Mouse (Mus musculus): ENCODE data around the gene Igf1r. TPM values are rescaled to one million over a fixed set of nuclear protein-coding genes. Genes with fewer than 3 reads are reported as not detected.

The Igf1r gene
- polyA plus RNA-seq, 1 experiment from 2014 or later, result 18.1 TPM

GRCm38 (mm10) chr7:68258326-68259150, 305.9 kb downstream of the Igf1r start:
- 86% methylated on average over 17 of the region's 17 CpGs for WGBS
- no peak overlapping the region for H3K27ac ChIP-seq
- no peaks in the 10 kb centered on the region for H3K36me3 ChIP-seq (ENCODE audit: insufficient read depth, low read length)
- ATAC-seq (replicated peaks; ENCODE audit: low FRiP score, low read depth) (no peak), DNase-seq (ENCODE audit: low spot score) (no peak)
- H3K27me3 ChIP-seq (ENCODE audit: insufficient read depth, low read length), result no peaks in the 10 kb centered on the region
- no peak overlapping the region for H3K4me2 ChIP-seq (ENCODE audit: low read length)
- no peak overlapping the region for H3K4me3 ChIP-seq (replicated peaks; ENCODE audit: low read depth, low read length)
- H3K9ac ChIP-seq (ENCODE audit: low read depth, low read length), result no peak overlapping the region
- TF ChIP-seq CTCF (IDR thresholded peaks at IDR 0.05; ENCODE audit: low read depth), result no peak
- peaks cover 9% of the 10 kb centered on the region for H3K4me1 ChIP-seq (replicated peaks; ENCODE audit: insufficient read depth, low read length)
- H3K9me3 ChIP-seq (replicated peaks; ENCODE audit: low read length), result no peaks in the 10 kb centered on the region

- TF ChIP-seq CTCF (IDR thresholded peaks at IDR 0.05; ENCODE audit: low read depth), result no peak
- H3K4me2 ChIP-seq (ENCODE audit: low read length), result no peak overlapping the region
Measured at GRCm38 (mm10) chr7:68259523-68260081, 307.0 kb downstream of the Igf1r start.

DNA sequence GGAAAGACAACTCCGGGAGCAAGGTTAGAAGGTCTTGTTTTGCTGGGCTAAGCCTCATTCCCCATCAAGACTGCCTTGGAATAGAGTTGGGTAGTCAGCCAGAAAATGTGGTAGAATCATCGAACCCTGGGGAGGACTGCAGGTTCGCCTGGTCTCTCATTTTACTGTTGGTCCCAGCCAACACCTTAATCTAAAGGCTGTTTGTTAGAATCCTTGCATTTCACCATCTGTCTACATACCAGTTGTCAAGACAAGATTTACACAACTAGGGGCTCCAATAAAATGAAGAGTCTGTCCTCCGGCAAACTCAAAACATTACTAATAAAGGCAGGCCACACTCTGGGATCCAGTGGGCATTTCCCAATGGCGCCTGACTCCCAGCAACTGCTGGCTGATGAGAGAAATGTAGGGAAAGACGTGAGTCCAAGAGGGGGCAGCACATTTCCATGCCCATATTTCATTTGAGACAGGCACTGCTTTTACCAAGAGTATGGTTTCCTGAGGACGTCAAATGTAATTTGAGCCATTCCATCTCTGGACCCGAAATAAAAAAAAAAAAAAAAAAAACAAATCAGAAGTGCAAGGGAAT, 310.1 kb downstream of the Igf1r start:
- peak; percentile 45 for TF ChIP-seq CTCF (IDR thresholded peaks at IDR 0.05; ENCODE audit: low read depth)
- Histone ChIP-seq H3K27me3 (ENCODE audit: insufficient read depth, low read length) (no peaks in the 10 kb centered on the region), H3K4me1 (replicated peaks; ENCODE audit: insufficient read depth, low read length) (peaks cover 18% of the 10 kb centered on the region), H3K4me3 (replicated peaks; ENCODE audit: low read depth, low read length) (no peak overlapping the region), H3K27ac (no peak overlapping the region), H3K36me3 (ENCODE audit: insufficient read depth, low read length) (no peaks in the 10 kb centered on the region), H3K9ac (ENCODE audit: low read depth, low read length) (no peak overlapping the region), H3K9me3 (replicated peaks; ENCODE audit: low read length) (no peaks in the 10 kb centered on the region), H3K4me2 (ENCODE audit: low read length) (no peak overlapping the region)
- 22% methylated on average over 8 of the region's 8 CpGs for WGBS
- ATAC-seq (replicated peaks; ENCODE audit: low FRiP score, low read depth), result no peak
- DNase-seq (ENCODE audit: low spot score), result peak; percentile 45

More at GRCm38 (mm10) chr7:68259523-68260081, 307.0 kb downstream of the Igf1r start:
- no peak for DNase-seq (ENCODE audit: low spot score)
- 65% methylated on average over 6 of the region's 6 CpGs for WGBS
- no peak overlapping the region for H3K27ac ChIP-seq
- no peak for ATAC-seq (replicated peaks; ENCODE audit: low FRiP score, low read depth)
- H3K4me3 ChIP-seq (replicated peaks; ENCODE audit: low read depth, low read length), result no peak overlapping the region
- H3K27me3 ChIP-seq (ENCODE audit: insufficient read depth, low read length), result no peaks in the 10 kb centered on the region
- H3K9ac ChIP-seq (ENCODE audit: low read depth, low read length), result no peak overlapping the region
- H3K4me1 ChIP-seq (replicated peaks; ENCODE audit: insufficient read depth, low read length), result peaks cover 18% of the 10 kb centered on the region
- H3K9me3 ChIP-seq (replicated peaks; ENCODE audit: low read length), result no peaks in the 10 kb centered on the region
- no peaks in the 10 kb centered on the region for H3K36me3 ChIP-seq (ENCODE audit: insufficient read depth, low read length)

DNA sequence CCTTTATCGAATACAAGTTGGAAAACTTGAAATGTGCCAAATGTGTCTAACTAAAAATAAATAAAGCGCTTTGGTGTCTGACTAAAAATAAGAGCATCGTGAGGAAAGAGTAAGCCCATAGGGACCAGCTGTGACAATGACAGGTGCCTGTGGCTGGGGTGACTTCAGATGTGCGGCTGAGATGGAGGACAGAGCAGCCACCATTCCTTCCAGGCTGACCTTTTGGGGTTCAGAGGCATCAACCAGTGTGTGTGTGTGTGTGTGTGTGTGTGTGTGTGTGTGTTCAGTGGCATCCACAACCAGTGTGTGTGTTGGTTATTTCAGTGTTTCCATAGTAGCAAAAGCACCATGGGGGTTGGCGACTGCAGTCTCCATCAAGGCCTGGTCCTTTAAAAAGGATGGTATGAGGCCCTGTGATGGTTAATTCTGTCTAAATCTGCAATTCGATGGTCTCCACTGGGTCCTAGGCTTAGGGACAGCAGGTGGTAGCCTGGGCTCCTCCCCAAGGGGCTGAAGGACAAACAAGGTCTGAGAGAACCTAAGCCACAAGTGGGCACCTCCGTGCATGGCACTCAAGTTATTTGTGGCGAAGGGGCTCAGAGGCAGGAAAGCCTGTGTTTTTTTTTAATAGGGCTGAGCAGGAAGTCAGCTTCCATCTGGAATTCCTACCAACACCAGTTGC, 310.9 kb downstream of the Igf1r start:
- no peaks in the 10 kb centered on the region for H3K36me3 ChIP-seq (ENCODE audit: insufficient read depth, low read length)
- H3K4me1 ChIP-seq (replicated peaks; ENCODE audit: insufficient read depth, low read length), result peaks cover 18% of the 10 kb centered on the region
- peak overlapping the region; percentile 59 for H3K4me2 ChIP-seq (ENCODE audit: low read length)
- H3K9ac ChIP-seq (ENCODE audit: low read depth, low read length), result 0 out of 2 replicates have a peak overlapping the region, but pooled peaks have one; percentile 37
- 42% methylated on average over 8 of the region's 8 CpGs for whole genome bisulfite sequencing
- no peaks in the 10 kb centered on the region for H3K9me3 ChIP-seq (replicated peaks; ENCODE audit: low read length)
- H3K27ac ChIP-seq, result 0 out of 2 replicates have a peak overlapping the region, but pooled peaks have one; percentile 37
- ATAC-seq (replicated peaks; ENCODE audit: low FRiP score, low read depth) (peak; percentile 50), DNase-seq (ENCODE audit: low spot score) (no peak)
- no peaks in the 10 kb centered on the region for H3K27me3 ChIP-seq (ENCODE audit: insufficient read depth, low read length)
- peak overlapping the region; percentile 31 for H3K4me3 ChIP-seq (replicated peaks; ENCODE audit: low read depth, low read length)
- TF ChIP-seq CTCF (IDR thresholded peaks at IDR 0.05; ENCODE audit: low read depth), result no peak

DNA sequence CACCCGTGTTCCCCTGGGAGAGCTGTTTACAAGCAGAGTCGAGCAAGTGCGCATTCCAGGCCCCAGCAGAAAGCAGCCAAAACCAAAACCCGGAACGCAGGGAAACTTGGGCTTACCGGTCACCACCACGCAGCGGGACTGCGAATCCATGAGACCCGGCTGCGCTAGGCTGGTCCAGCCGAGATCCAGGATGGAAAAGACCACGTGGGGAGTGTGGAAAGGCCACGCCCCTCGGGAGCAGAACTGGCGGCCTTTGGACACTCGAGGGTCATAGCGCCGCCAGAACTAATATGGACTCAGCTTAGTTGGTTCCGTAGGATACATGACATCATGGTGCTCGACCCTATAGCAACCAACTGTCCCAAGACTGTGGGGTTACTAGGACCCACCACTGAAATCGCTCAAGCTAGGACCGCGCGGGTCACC, 311.4 kb downstream of the Igf1r start, which contains the start of gene Pgpep1l:
Gene Pgpep1l (minus strand): TSS at position 206 of the 426 bp plus-strand sequence.
- no peak for TF ChIP-seq CTCF (IDR thresholded peaks at IDR 0.05; ENCODE audit: low read depth)
- no peaks in the 10 kb centered on the region for H3K27me3 ChIP-seq (ENCODE audit: insufficient read depth, low read length)
- H3K4me3 ChIP-seq (replicated peaks; ENCODE audit: low read depth, low read length), result peak within 1 kb of the TSS; percentile 31
- WGBS, result 5% methylated on average over 25 of the region's 25 CpGs
- peak within 1 kb of the TSS; percentile 59 for H3K4me2 ChIP-seq (ENCODE audit: low read length)
- ATAC-seq (replicated peaks; ENCODE audit: low FRiP score, low read depth), result peak; percentile 82
- H3K9me3 ChIP-seq (replicated peaks; ENCODE audit: low read length), result no peaks in the 10 kb centered on the region
- H3K4me1 ChIP-seq (replicated peaks; ENCODE audit: insufficient read depth, low read length), result peaks cover 18% of the 10 kb centered on the region
- H3K36me3 ChIP-seq (ENCODE audit: insufficient read depth, low read length), result no peaks in the 10 kb centered on the region
- peak; percentile 64 for DNase-seq (ENCODE audit: low spot score)
- 0 out of 2 replicates have a peak within 1 kb of the TSS, but pooled peaks have one; percentile 37 for H3K9ac ChIP-seq (ENCODE audit: low read depth, low read length)
- H3K27ac ChIP-seq, result 0 out of 2 replicates have a peak within 1 kb of the TSS, but pooled peaks have one; percentile 54
